Mouse (Mus musculus): ENCODE data around the gene Slc51b.

Slc51b gene

GRCm38 (mm10) chr9:65408871-65409295 lies 13.9 kb downstream of the Slc51b start:
- no peak for DNase-seq (ENCODE audit: inconsistent ontology term)

DNA sequence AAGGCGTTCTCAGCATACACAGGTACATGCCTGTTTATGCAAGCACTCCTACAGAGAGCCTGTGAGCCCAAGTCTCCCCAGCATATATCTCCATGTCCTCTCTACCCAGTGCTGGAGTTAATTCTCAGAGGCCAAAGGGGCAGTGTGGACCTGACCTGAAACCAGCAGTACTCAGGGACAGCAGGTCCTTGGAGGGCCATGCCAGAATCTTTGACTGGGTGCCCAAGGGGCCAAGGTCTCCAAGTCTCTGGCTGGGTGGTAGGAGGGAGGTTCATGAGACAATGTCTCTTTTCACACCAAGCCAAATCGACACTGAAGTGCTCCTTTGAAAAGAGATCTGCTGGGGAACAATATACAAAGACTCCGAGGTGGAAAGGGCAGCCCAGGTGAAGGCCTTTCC lies 14.9 kb downstream of the Slc51b start:
- DNase-seq (ENCODE audit: inconsistent ontology term) = no peak

GRCm38 (mm10) chr9:65407327-65407726 lies 15.4 kb downstream of the Slc51b start:
- no peak for DNase-seq (ENCODE audit: inconsistent ontology term)

DNA sequence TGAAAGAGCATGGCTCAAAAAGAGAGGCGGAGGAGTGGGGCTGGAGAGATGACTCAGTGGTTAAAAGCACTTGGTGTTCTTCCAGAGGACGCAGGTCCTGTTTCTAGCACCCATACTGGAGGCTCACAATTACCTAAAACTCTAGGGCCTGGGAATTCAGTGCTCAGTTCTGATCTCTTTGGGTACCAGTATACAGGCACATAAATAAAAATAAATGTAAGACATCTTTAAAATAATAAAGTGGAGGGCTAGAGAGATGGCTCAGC lies 17.6 kb downstream of the Slc51b start:
- DNase-seq (ENCODE audit: inconsistent ontology term) = no peak

DNA sequence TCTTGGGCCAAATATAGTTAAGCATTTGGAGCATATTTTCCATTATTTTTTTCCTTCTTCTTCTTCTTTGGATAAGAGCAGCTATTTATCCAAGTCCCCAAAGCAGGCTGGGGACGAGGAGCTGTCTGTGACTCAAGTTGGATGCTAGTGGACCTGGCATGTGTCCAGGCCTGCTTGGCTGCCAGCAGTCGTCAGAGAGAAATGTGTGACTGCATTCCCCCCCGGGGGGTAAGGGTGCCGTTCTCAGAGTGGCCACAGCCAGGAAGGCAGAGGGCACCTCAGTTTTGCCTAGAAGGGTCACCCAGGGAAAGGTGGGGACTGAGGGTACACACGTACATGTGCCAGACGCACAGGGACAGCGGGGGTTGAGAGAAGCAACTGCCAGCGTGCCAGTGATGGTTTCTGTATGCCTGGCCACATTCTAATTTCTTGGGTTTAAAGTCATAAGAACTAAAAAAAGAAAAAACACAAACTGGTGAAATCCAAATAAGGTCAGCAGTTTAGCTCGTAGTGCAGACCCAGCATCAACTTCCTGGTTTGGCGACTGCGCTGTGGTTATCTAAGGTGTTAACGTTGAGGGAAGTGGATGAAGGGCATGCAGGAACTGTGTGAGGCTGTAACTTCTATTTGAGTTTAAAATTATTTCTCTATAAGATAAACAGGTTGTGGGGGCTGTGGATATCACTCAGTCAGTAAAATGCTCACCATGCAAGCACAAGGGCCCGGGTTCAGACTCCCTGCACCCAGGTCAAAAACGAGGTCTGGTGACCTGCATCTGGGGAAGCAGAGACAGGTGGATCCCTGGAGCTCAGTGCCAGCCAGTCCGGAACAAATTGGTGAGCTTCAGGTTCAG lies 18.2 kb downstream of the Slc51b start:
- peak; percentile 83 for DNase-seq (ENCODE audit: inconsistent ontology term)

GRCm38 (mm10) chr9:65399934-65400333 lies 22.8 kb downstream of the Slc51b start:
- DNase-seq (ENCODE audit: inconsistent ontology term) = no peak

DNA sequence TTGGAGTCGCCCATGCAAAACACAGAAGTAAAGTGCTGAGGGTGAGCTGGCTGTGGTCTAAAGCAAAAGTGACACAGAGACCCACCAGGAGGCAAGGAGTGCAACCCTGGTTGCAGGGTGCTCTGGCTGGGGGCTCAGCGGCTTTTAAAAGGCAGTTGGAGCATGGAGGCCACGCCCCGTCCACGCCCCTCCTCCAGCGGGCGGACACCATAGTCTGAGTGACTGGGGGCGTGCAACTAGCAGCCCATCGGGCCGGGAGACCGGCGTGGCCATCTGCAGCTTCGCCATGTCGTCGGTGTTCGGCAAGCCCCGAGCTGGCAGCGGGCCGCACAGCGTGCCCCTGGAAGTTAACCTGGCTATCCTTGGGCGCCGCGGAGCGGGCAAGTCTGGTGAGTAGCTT lies 24.5 kb downstream of the Slc51b start, which contains the start of gene Rasl12:
Rasl12 (plus strand) TSS at position 228 of the 400 bp plus-strand sequence.
- peak; percentile 82 for DNase-seq (ENCODE audit: inconsistent ontology term)

DNA sequence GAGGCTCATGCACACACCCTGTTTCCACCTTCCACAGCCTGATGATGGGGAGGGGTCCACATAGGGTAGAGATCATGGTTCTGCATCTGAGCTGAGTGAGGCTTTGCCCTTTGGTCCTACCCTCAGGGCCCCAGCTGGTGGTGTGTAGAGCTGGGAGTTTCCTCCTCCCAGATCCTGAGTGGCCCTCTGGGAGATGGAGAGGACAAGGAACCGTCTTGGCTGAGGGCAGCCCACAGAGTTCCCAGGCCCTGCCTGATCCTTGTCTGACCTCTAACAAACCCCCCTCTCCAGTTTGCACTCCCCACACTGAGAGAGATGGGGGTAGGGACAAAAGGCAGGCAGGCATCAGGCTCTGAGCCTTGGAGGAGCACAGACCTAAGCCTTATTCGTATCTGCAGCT lies 28.4 kb downstream of the Slc51b start:
- DNase-seq (ENCODE audit: inconsistent ontology term) = no peak

- DNase-seq (ENCODE audit: inconsistent ontology term) = no peak
These were observed 29.1 kb downstream of the Slc51b start for GRCm38 (mm10) chr9:65393606-65394005.

- DNase-seq (ENCODE audit: inconsistent ontology term) = peak; percentile 46
These were observed 30.0 kb downstream of the Slc51b start for GRCm38 (mm10) chr9:65392638-65393364.

- DNase-seq (ENCODE audit: inconsistent ontology term) = no peak
These were observed 31.2 kb downstream of the Slc51b start, which contains the start of gene Kbtbd13 for GRCm38 (mm10) chr9:65391613-65391964. Gene Kbtbd13 (minus strand): TSS chr9:65391652.

GRCm38 (mm10) chr9:65390752-65391612 lies 31.8 kb downstream of the Slc51b start:
- DNase-seq (ENCODE audit: inconsistent ontology term) = peak; percentile 19

DNA sequence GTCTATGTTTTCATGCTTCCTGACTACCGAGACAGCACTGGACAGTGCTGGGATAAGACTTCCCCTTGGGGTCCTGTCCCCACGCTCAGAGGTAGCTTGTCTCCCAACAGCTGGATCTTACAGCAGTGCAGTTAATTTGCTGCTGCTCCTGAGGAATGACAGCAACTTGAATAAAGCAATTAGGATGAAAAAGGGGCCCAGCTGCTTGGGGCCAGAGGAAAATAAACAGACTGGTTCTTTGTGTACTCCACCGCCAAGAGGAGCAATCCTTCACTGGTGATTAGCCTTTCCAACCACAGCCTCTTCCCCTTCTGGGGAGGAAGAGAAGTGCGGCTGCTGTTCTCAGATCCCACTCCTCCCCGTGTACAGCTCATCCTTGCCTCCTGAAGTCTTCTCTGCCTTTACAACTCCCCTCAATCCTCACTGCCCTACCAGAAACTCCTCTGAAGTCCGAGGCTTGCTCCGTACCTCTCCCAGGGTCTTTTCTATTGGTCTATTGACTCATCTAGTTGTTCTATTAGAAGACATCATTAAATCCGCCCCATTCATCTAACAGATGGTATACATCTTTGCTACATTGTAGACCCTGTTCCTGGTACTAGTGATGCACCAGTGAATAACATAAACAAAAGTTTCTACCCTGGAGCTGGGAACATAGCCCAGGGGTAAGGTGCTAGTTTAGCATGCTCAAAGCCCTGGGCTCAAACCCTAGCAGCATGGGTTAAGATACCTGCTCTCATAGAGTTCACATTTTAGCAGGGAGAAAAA lies 36.2 kb downstream of the Slc51b start:
- no peak for DNase-seq (ENCODE audit: inconsistent ontology term)

DNA sequence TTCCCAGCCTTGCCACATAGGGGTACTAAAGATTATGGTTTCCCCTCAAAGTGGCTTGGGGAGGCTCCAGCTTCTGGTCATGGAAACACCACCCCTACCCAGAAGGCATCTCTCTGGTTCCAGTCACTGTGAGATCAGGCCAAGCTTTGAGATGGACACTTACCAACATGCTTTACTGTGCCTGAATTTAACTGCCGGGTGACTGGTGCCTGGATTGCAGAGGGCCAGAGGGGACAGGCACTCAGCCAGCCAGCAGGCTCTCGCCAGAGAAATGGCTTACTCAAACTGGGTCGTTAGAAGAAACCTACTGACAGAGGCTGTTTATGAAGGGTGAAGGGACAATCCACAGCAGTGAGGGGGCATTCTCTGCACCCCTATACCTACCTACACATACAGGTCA lies 38.5 kb downstream of the Slc51b start:
- DNase-seq (ENCODE audit: inconsistent ontology term) = peak; percentile 22

DNA sequence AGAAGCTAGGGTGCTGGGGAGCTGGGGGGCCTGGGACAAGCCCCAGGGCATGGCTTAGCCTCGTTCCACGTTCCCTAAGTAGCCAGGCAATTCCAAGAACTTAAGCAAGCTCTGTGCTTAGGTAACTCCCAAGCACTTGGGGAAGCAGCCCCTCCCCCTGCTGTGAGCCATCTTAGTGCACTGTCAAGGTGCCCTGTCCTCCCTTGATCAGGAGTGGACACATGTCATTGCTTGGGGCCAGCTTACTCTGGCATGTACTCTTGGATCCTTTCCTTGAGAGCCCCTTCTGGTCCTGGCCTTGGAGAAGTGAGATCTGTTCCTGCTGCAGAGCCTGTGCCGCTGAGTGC lies 40.0 kb downstream of the Slc51b start:
- no peak for DNase-seq (ENCODE audit: inconsistent ontology term)

- DNase-seq (ENCODE audit: inconsistent ontology term) = no peak
These were observed 40.6 kb downstream of the Slc51b start for GRCm38 (mm10) chr9:65382031-65382750.

DNA sequence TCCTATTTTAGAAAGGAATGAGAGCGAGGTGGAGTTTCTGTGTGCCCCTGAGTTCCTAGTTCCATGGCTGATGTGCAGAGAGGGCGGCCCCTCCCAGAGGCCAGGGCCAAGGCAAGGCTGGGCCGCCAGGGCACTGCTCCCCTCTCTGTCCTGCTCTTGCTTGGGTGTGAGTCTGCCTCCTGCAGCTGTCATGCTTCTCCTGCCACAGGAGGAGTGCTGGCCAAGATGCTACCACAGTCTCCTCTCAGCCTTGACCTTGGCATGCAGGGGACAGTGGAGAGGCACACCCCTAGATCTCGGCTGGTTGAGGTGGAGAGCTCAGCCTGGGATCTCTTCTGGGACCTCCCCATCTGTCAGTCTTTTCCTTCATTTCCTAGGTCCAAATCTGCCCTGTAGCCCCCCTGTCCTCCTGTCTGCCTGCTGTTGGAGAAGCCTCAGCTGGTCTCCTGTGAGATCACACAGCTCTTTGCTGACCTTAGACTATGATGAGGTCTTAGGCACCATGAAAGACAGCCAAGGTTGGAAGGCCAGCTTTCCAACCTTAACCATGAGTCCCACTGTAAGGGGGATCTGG lies 41.7 kb downstream of the Slc51b start:
- DNase-seq (ENCODE audit: inconsistent ontology term) = no peak

DNA sequence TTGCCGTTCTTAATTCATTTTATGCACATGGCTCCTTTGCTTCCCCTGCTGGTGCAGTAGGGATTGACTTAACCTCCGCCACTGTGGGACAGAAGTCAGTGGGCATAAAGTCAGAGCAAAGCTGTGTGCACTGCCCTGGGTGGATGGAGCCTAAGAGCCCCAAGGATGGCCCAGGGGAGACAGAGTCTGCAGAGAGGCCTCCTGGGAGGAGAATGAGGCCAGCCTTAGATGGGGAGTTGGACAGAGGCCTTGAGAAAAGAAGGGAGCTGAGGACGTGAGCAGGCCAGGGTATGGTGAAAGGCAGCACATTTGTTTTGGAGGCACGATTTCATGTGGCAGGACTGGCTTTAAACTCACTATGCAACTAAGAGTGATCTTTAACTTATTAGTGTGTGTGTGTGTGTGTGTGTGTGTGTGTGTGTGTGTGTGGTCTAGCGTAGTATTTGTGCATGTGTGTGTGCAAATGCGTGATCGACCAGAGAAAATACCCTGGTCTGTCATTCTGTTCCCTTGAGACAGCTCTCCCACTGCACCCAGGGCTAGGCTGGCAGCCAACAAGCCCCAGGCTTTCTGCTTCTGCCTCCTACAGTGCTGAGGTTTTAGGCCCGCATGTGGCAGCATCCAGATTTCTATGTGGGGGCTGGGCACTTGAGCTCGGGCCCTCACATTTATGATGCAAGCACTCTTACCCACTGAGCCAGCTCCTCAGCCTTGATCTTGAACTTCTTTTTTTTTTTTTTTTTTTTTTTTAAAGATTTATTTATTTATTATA lies 47.4 kb downstream of the Slc51b start:
- no peak for DNase-seq (ENCODE audit: inconsistent ontology term)

DNA sequence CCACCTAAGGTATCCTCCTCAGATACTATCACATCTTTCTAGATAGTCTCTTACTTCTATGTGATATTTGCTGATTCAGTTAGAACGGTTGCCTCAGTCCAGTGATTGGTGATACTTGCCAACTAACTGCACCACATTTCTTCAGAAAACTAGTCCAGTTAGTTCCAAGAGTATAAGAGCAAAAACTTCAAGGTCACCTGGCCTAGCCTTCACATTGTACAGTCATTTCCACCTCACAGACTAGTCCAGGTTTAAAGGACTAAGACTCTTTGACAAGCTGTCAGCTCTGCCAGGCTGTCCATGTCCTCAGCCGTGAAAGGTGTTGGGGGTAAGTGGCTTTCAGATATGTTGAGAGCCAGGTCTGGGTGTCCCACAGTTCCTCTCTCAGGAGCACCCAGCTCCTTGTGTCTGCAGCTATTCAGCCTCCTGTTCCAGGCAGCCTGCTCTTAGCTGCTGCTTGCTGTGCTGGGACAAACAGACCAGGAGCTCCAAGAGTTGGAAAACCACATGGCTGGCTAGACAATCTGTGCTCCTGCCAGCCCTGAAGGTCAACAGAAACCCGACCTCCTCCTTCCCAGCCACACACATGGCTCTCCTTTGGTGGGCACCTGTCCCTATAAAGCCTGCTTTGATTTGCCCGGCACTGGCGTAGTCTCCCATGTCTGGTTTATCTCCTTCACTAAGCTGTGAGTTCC lies 48.1 kb downstream of the Slc51b start:
- DNase-seq (ENCODE audit: inconsistent ontology term) = no peak

Data from Muller cell, postnatal 12 days (primary cell).